Mouse (Mus musculus) heart, adult 8-10 months (tissue): ENCODE results near the gene Gm47189. TPM values are rescaled to one million over a fixed set of nuclear protein-coding genes. Genes with fewer than 3 reads are reported as not detected.
"Not testable (repeated sequence)": the region's sequence is repeated elsewhere in the genome, so short reads cannot be mapped to it uniquely, and the experiment has no call there.

Experiments
- DNase-seq: peaks from one replicate; pipeline ENCODE4 v3.0.0; 2022; ENCODE audit warnings: low spot score
- total RNA-seq, 4 experiments: library from RNA; stranded (reverse); gene quantifications; 2 replicates each; pipeline ENCODE4 v1.2.4; 2022

The Gm47189 gene
- not detected for total RNA-seq

GRCm38 (mm10) chr14:41772341-41772740, at the start of gene Gm47189:
Gene Gm47189, minus strand, starts transcription at chr14:41772441.
- DNase-seq, result not testable (repeated sequence)

- DNase-seq, result peak; percentile 7
Observed at GRCm38 (mm10) chr14:41755931-41756330, 16.3 kb downstream of the Gm47189 start.

GRCm38 (mm10) chr14:41750514-41750913, 21.7 kb downstream of the Gm47189 start, which contains the start of gene Gm7929:
Gene Gm7929, minus strand, starts transcription at chr14:41750614.
- DNase-seq, result not testable (repeated sequence)

- not testable (repeated sequence) for DNase-seq
Observed at GRCm38 (mm10) chr14:41723437-41723836, 48.8 kb downstream of the Gm47189 start.

- DNase-seq, result not testable (repeated sequence)
Observed at GRCm38 (mm10) chr14:41717180-41717579, 55.1 kb downstream of the Gm47189 start.

Other genes starting within 250 kb of the Gm47189 start
- gene Gm7970, start 216.9 kb downstream of the Gm47189 start, total RNA-seq, result not detected
- gene 1700049E17Rik2, start 199.2 kb downstream of the Gm47189 start, total RNA-seq, result under 1 TPM in 1 of 4 experiments, not detected in 3; 0.41 TPM
- gene Gm3072, start 147.8 kb downstream of the Gm47189 start, total RNA-seq, result not detected
- not detected for gene Gm3676, start 126.0 kb downstream of the Gm47189 start, total RNA-seq
- not detected for gene Gm8068, start 70.6 kb downstream of the Gm47189 start, total RNA-seq
- not detected for gene Gm7929, start 21.8 kb downstream of the Gm47189 start, total RNA-seq
- not detected for gene Gm7980, start 134.8 kb upstream of the Gm47189 start, total RNA-seq
- not detected for gene 1700049E17Rik1, start 152.5 kb upstream of the Gm47189 start, total RNA-seq
- gene 1700024B05Rik, start 171.6 kb upstream of the Gm47189 start, total RNA-seq, result not detected
- gene Gm6401, start 195.5 kb upstream of the Gm47189 start, total RNA-seq, result not detected
- gene Gm3543, start 210.9 kb upstream of the Gm47189 start, total RNA-seq, result not detected